Mouse (Mus musculus) ES-E14 (cell line): ENCODE data around the gene Rad23b.

Source experiments
- ZC3H11A ChIP-seq: IDR thresholded peaks from 2 replicates; pipeline ENCODE4 v1.6.1; 2012; ENCODE audit warnings: low read depth, mild to moderate bottlenecking, inconsistent platforms, low read length, borderline replicate concordance
- ZNF384 ChIP-seq: IDR thresholded peaks from 2 replicates; pipeline ENCODE4 v1.6.1; 2012; ENCODE audit warnings: low read depth, low read length, inconsistent platforms

- TF ChIP-seq ZC3H11A (no peak), ZNF384 (no peak)
These were observed 59.2 kb downstream of the Rad23b start for GRCm38 (mm10) chr4:55409025-55409424.
